Mouse (Mus musculus) intestine, embryonic 15.5 days (tissue): ENCODE data around the gene Gm20662. TPM values are rescaled to one million over a fixed set of nuclear protein-coding genes. Genes with fewer than 3 reads are reported as not detected.

ENCODE experiments used
- ATAC-seq: fragments of 200-750 bp; cut with Nextera tagmentation; 2 replicates; pipeline ENCODE4 v1.8.0; 2017; ENCODE audit warnings: moderate TSS enrichment, moderate library complexity
- H3K27ac ChIP-seq: fragments of 300-500 bp; sonication (generic); 2 replicates; pipeline ENCODE4 v1.5.1; 2015; ENCODE audit warnings: mild to moderate bottlenecking, inconsistent platforms
- H3K27me3 ChIP-seq: fragments of 300-500 bp; sonication (generic); replicated peaks from 2 replicates; pipeline ENCODE4 v1.6.1; 2015; ENCODE audit warnings: inconsistent platforms
- H3K36me3 ChIP-seq: fragments of 300-500 bp; sonication (generic); 2 replicates; pipeline ENCODE4 v1.6.1; 2015; ENCODE audit warnings: inconsistent platforms
- H3K4me1 ChIP-seq: fragments of 300-500 bp; sonication (generic); replicated peaks from 2 replicates; pipeline ENCODE4 v1.6.1; 2015; ENCODE audit warnings: inconsistent platforms
- H3K4me2 ChIP-seq: fragments of 300-500 bp; sonication (generic); replicated peaks from 2 replicates; pipeline ENCODE4 v1.6.1; 2015; ENCODE audit warnings: mild to moderate bottlenecking, inconsistent platforms
- H3K4me3 ChIP-seq: fragments of 300-500 bp; sonication (generic); replicated peaks from 2 replicates; pipeline ENCODE4 v1.5.1; 2015; ENCODE audit warnings: inconsistent platforms
- H3K9ac ChIP-seq: fragments of 300-500 bp; sonication (generic); 2 replicates; pipeline ENCODE4 v1.6.1; 2015; ENCODE audit warnings: inconsistent platforms
- H3K9me3 ChIP-seq: fragments of 300-500 bp; sonication (generic); 2 replicates; pipeline ENCODE4 v1.6.1; 2016; ENCODE audit warnings: inconsistent platforms
- WGBS: fragments of 180-500 bp; shearing (Covaris S2); methylation state at CpG from one replicate; pipeline ENCODE4 v1.1.7; 2015; 5-methylcytosine and 5-hydroxymethylcytosine counted together
- polyA plus RNA-seq: library from polyadenylated mRNA; unstranded; fragments of >200 nt; fragmentation: Nextera tagmentation; extraction: Ambion mirVana; gene quantifications from 2 replicates; pipeline ENCODE4 v1.2.1, GENCODE M21; 2015

Gene Gm20662
- polyA plus RNA-seq, 1 experiment from 2014 or later, result 0.10 TPM

DNA sequence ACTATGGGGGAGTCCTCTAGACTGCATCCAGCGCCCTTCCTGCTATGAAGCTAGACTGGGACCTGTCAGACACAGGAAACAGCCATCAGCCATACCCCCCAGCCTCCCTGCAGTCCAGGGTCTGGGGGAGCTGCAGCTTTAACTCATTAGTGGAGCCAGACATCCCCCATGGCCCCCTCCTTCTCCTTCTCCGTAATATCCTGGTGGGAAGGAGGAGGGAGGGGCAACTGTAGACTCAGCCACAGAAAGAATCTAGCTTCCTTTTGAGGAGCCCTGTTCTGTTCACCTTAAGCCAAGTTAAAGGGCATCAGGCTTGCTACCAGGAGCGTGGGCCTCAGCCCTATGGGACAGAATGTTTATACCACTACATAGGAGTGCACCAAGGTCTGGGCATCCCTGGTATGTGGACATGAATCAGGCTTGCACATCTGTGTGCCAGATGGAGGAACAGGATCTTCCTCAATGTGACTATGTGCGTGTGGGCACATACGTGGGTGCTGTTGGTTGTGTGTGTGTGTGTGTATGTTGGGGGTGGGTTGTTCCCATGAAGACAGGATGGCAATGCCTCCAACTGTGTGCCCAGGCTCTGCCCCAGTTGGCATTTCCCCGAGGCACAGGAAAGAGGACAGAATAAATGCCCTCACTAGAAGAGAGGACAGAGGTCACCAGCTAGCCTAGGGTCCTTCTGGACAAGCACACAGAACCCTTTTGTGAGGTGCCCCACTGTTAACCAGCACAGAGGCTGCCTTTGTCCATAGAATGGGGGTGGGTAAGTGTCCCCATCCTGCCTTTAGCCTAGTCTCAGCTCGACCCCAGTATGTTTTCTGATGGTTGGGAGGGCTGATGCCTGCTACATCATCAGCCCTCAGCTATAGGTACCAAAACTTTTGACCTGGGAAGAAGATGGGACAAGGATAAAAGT, 14.2 kb upstream of the Gm20662 start:
- H3K9ac ChIP-seq, result peak overlapping the region; percentile 45
- peak overlapping the region; percentile 87 for H3K4me2 ChIP-seq
- H3K36me3 ChIP-seq, result no peaks in the 10 kb centered on the region
- H3K9me3 ChIP-seq, result no peaks in the 10 kb centered on the region
- 24% methylated on average over 7 of the region's 7 CpGs for WGBS
- peaks cover 42% of the 10 kb centered on the region for H3K4me1 ChIP-seq
- no peaks in the 10 kb centered on the region for H3K27me3 ChIP-seq
- peak overlapping the region; percentile 79 for H3K4me3 ChIP-seq
- ATAC-seq, result peak; percentile 18
- peak overlapping the region; percentile 99 for H3K27ac ChIP-seq

DNA sequence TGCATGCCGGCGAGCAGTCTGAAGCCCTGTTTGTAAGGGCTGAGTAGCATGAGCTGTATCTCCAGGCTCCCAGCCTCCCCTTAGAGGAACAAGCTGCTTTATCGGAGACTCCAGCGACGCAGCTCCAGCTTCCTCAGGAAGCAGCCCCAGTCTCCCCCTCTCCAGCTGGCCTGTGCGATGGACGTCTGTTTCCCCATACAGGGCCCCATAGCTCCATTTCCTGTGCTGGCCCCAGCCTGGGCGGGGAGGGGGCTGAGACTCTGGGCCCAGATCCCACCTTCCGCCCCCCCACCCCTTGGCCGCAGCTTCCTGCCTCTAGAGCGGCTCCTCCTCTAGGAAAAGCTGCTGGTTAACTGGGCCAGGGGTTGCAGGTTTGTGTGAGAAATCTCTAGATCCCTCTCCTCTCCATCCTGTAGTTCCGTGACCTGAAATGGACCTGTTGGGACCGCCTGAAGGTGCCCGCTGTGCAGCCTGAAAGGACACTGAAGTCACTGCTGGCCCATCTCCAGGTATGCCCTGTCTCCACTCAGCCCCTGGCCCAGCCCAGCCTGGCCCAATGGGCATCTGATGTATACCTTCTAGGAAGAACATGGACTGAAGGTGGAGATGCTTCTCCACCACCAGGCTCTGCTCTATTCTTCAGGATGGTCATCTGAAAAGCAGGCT, 13.3 kb upstream of the Gm20662 start, which contains the start of gene Gm20661:
Gene Gm20661 (plus strand): TSS at position 378 of the 666 bp plus-strand sequence.
- Histone ChIP-seq H3K4me1 (peaks cover 42% of the 10 kb centered on the region), H3K27me3 (no peaks in the 10 kb centered on the region), H3K9me3 (no peaks in the 10 kb centered on the region), H3K9ac (peak within 1 kb of the TSS; percentile 77), H3K4me3 (peak within 1 kb of the TSS; percentile 79), H3K36me3 (no peaks in the 10 kb centered on the region), H3K4me2 (peak within 1 kb of the TSS; percentile 87), H3K27ac (peak within 1 kb of the TSS; percentile 99)
- ATAC-seq, result peak; percentile 69
- WGBS, result 20% methylated on average over 14 of the region's 14 CpGs

DNA sequence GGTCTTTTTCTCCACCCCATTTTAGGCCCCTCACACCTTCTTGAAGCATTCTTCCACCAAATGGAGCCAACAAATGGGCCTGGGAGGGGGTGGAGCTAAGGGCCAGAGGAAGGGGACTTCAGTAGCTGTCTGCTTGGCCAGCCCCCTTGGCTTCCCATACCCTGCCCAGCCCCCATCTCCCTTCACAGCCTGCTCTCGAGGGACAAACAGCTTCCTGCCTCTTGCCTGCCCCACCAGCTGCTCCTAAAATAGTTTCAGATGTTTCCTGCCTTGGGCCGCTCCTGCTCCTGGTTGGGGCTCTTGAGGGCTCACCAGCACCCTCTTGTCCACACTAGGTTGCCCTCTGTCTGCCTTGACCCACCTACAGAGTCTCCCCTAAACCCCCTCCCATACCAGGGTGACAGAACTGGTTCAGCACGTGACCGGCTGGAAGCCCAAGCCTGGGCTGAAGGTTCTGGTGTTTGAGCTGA, 12.7 kb upstream of the Gm20662 start:
- Histone ChIP-seq H3K36me3 (no peaks in the 10 kb centered on the region), H3K27me3 (no peaks in the 10 kb centered on the region), H3K4me3 (peak overlapping the region; percentile 79), H3K9me3 (no peaks in the 10 kb centered on the region), H3K4me1 (peaks cover 42% of the 10 kb centered on the region), H3K27ac (peak overlapping the region; percentile 99), H3K4me2 (peak overlapping the region; percentile 87), H3K9ac (peak overlapping the region; percentile 77)
- WGBS, result 21% methylated on average over 4 of the region's 4 CpGs
- peak; percentile 55 for ATAC-seq

DNA sequence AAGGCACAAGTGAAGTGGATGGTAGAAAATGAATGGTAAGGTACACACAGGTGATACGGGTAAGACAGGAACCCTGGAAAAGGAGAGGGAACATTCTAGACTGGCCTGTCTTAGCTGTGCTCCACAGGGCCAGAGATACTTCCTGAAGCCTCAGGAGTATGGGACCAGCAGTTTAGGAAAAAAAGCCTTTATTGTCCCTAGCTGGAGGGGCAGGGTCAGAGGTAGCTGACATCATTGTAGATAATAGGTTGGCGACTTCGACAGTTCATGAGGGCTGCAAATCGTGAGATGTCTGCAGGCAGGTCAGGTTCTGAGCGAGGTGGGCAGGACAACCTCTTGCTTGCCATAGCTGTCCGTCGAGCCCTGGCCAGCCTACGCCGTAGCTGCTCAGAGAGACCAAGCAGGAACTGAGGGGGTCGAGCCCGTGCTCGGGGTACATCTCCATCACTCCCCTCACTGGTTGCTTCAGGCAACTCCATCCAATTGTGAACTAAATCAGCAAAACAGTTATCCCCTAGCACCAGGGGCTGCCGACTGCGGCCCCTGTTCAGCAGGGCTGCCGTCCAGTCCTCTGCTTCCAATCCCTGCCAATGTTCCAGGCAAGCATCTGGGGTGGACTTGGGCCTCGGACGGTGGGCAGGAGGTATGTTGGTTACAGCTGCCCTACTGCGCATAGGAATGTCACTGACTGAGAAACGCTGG, 11.9 kb upstream of the Gm20662 start:
- WGBS, result 42% methylated on average over 19 of the region's 19 CpGs
- H3K4me3 ChIP-seq, result peak overlapping the region; percentile 79
- peak overlapping the region; percentile 77 for H3K9ac ChIP-seq
- peak overlapping the region; percentile 99 for H3K27ac ChIP-seq
- no peak for ATAC-seq
- H3K27me3 ChIP-seq, result no peaks in the 10 kb centered on the region
- peaks cover 42% of the 10 kb centered on the region for H3K4me1 ChIP-seq
- H3K36me3 ChIP-seq, result no peaks in the 10 kb centered on the region
- peak overlapping the region; percentile 87 for H3K4me2 ChIP-seq
- H3K9me3 ChIP-seq, result no peaks in the 10 kb centered on the region

DNA sequence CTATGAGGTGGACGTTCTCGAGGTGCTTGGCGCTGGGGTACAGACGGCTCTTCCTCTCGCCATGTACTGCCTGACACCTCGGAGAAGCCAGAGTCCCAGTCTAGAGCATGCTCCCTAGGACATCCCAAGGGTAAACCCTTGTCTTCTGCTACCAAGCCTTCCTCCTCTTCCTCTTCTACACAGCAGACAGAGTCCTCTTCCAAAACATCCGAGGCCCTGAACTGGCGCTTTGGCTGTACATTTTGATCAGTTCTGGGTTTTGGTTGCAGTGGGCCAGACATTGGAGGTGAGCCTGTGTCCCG, 11.4 kb upstream of the Gm20662 start:
- ATAC-seq, result no peak
- Histone ChIP-seq H3K27me3 (no peaks in the 10 kb centered on the region), H3K27ac (peak overlapping the region; percentile 99), H3K9ac (peak overlapping the region; percentile 77), H3K4me3 (peak overlapping the region; percentile 79), H3K9me3 (no peaks in the 10 kb centered on the region), H3K36me3 (no peaks in the 10 kb centered on the region), H3K4me2 (peak overlapping the region; percentile 87), H3K4me1 (peaks cover 42% of the 10 kb centered on the region)
- WGBS, result 45% methylated on average over 9 of the region's 9 CpGs

DNA sequence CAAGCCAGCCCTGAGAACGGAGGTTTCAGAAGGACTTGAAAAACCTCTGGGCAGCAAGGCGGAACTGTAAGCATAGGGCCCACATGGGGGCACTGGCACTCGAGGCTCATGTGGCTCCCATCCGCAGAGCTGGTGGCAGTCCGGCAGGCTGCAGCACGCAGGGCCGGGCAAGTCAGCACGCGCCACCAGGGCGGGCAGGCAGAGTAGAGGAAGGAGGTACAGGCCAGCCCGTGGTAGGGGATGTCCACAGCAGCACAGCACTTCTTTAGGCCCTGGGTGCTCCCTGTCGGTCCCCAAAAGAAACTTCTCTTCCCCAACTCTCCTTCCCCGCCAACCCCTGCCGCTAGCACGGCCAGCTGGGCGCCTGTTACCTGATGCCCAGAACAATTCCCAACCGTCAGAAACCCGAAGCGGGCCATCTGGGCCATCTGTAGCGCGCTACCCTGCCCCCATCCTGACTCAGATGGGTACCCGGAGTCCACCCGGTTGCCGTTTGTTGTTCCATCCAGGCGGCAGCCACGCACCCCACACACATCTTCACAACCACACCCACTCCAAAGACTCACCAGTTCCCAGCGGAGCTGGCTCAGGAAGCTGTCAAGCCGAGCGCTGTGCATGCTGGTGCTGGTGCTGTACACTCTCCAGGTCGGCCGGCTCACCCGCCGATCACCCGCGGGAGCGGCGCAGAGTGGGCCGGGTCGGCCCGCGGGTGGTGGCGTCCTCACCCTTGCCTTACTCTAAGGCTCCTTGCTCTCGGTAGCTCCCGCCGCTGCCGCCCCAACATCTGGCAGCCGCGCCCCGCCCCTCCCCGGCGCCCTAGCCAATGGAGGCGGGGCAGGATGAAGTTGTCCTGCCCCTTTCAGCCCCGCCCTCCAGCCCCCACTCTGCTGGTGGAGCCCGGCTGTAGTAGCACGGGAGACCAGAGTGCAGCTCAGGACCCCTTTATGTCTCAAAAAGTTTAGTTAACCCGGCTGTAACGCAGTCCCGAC, 10.7 kb upstream of the Gm20662 start, which contains the start of gene Inka1:
Gene Inka1 (minus strand): TSS at position 749 of the 989 bp plus-strand sequence.
- Histone ChIP-seq H3K27me3 (no peaks in the 10 kb centered on the region), H3K4me1 (peaks cover 42% of the 10 kb centered on the region), H3K9ac (peak within 1 kb of the TSS; percentile 77), H3K4me2 (peak within 1 kb of the TSS; percentile 87), H3K27ac (peak within 1 kb of the TSS; percentile 99), H3K36me3 (no peaks in the 10 kb centered on the region), H3K4me3 (peak within 1 kb of the TSS; percentile 79), H3K9me3 (no peaks in the 10 kb centered on the region)
- peak; percentile 81 for ATAC-seq
- under 1% methylated on average over 58 of the region's 58 CpGs for WGBS

DNA sequence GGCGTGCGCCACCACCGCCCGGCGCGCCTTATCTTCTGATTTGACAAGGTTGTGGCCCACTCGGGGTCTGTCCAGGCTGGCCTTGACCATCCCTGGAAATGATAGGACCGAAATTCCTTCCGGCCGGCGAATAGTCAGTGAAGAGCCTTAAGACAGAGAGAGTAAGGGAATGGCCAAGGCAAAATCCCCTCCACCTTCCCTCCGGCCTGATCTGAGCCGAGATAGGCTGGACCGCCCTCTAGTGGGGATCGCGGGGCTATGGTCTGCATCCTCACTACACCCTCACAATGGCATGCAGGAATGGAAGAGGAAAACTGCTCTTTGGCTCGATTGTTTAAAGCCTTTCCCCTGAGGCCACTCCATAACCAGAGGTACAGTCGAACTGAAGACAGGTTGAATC, 9.8 kb upstream of the Gm20662 start:
- Histone ChIP-seq H3K4me1 (peaks cover 33% of the 10 kb centered on the region), H3K4me3 (peak overlapping the region; percentile 79), H3K9me3 (no peaks in the 10 kb centered on the region), H3K27ac (peak overlapping the region; percentile 99), H3K9ac (no peak overlapping the region), H3K36me3 (no peaks in the 10 kb centered on the region), H3K4me2 (peak overlapping the region; percentile 87), H3K27me3 (no peaks in the 10 kb centered on the region)
- peak; percentile 58 for ATAC-seq
- 3% methylated on average over 18 of the region's 18 CpGs for WGBS

DNA sequence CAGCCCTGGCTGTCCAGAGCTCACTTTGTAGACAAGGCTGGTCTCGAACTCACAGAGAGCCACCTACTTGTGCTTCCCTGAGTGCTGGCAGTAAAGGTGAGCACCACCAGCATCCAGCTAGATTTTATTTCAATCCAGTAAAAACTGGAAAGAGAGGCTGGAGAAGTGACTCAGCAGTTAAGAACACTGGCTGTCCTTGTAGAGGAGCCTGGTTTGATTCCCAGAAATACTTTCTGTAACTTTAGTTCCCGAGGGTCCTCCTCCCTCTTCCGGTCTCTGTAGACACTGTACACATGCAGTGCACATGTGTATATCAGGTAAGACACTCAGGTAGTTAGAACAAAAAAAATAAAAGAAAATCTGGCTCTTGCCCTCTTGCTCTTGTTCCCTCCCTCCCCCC, 8.2 kb upstream of the Gm20662 start:
- Histone ChIP-seq H3K9ac (no peak overlapping the region), H3K27ac (no peak overlapping the region), H3K9me3 (no peaks in the 10 kb centered on the region), H3K36me3 (no peaks in the 10 kb centered on the region), H3K4me2 (no peak overlapping the region), H3K4me3 (no peak overlapping the region), H3K27me3 (no peaks in the 10 kb centered on the region), H3K4me1 (peaks cover 20% of the 10 kb centered on the region; the same call in 1 of the 2 replicates)
- no peak for ATAC-seq
- WGBS, result 66% methylated on average over 3 of the region's 3 CpGs

DNA sequence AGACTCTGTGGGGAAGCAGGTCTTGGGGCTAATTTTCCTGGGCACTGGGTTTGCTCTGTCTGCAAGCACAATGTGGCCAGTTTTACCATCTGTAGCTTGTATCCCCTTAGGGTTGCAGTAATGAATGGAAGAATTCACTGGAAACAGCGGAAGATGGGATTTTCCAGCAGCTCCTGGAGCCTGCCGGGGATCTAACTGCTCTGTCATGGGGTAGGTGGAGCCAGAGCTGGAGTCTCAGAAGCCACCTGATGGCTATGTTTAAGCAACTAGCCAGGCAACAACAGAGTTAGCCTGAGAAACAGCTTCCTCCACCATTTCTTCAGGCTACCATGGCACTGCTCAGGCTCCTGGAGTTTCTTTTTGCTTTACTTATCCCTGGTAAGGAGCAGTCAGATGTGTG, 4.0 kb upstream of the Gm20662 start, which contains the start of gene Cdhr4:
Gene Cdhr4 (plus strand): TSS at position 301 of the 400 bp plus-strand sequence.
- H3K27ac ChIP-seq, result no peak within 1 kb of the TSS
- no peaks in the 10 kb centered on the region for H3K9me3 ChIP-seq
- 72% methylated on average over 2 of the region's 2 CpGs for WGBS
- no peaks in the 10 kb centered on the region for H3K27me3 ChIP-seq
- H3K4me1 ChIP-seq, result no peaks in the 10 kb centered on the region
- H3K36me3 ChIP-seq, result no peaks in the 10 kb centered on the region
- no peak within 1 kb of the TSS for H3K9ac ChIP-seq
- no peak for ATAC-seq
- H3K4me2 ChIP-seq, result no peak within 1 kb of the TSS
- H3K4me3 ChIP-seq, result no peak within 1 kb of the TSS

DNA sequence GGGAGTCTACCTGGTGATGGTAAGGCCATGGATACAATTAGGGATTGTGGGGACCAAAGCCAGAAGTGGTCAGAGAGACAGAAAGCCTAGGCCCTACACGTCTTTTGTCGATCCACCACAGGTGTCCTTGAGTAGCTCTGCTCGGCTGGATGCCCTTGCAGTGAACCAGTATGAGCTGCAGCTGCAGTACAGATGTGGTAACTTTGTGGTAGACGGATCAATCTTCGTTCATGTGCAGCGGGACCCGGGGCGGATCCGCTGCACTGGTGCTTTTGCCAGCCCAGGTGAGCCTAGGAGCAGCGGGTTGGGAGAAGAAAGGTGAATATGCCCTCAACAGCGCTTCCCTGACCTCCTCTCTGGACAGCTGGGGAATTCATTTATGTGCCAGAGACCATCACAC, 3.1 kb upstream of the Gm20662 start:
- Histone ChIP-seq H3K27ac (no peak overlapping the region), H3K27me3 (no peaks in the 10 kb centered on the region), H3K4me2 (no peak overlapping the region), H3K4me3 (no peak overlapping the region), H3K36me3 (no peaks in the 10 kb centered on the region), H3K4me1 (no peaks in the 10 kb centered on the region), H3K9me3 (no peaks in the 10 kb centered on the region), H3K9ac (no peak overlapping the region)
- WGBS, result 87% methylated on average over 11 of the region's 11 CpGs
- no peak for ATAC-seq

DNA sequence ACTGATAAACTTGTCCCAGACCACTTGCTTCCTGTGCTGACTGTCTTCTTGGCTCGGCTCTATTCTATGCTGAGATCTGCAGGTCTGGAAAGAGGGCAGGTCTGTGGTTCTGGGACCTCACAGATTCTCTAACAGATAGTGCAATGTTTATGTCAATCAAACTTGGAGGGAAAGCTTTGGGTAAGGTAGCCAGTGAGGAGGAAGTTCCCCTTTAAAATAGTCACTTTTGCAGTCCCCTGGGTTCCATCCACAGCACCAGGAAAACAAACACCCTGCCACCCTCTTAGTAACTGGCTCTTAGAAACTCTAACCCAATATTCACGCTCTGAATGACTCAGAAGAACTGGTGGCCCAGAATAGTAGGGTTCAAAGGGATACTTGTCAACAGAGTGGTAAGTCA, 1.7 kb upstream of the Gm20662 start:
- H3K9me3 ChIP-seq, result no peaks in the 10 kb centered on the region
- H3K27ac ChIP-seq, result no peak overlapping the region
- no peak overlapping the region for H3K4me3 ChIP-seq
- ATAC-seq, result no peak
- H3K27me3 ChIP-seq, result no peaks in the 10 kb centered on the region
- no peak overlapping the region for H3K4me2 ChIP-seq
- 46% methylated on average over 2 of the region's 2 CpGs for WGBS
- no peak overlapping the region for H3K9ac ChIP-seq
- H3K4me1 ChIP-seq, result no peaks in the 10 kb centered on the region
- no peaks in the 10 kb centered on the region for H3K36me3 ChIP-seq
